Mouse (Mus musculus) monocyte, adult 2 months (primary cell): ENCODE data around the gene Tmem178b.

Source experiments
- DNase-seq, 2 experiments: peaks; one replicate each; pipeline ENCODE4 v3.0.0; 2022; ENCODE audit warnings: low spot score in 2 of 2, low read depth in 1 of 2

Gene Tmem178b

GRCm38 (mm10) chr6:39917729-39918128, 44.7 kb downstream of the Tmem178b start:
- no peak for DNase-seq

GRCm38 (mm10) chr6:39919011-39919709, 46.1 kb downstream of the Tmem178b start:
- no peak for DNase-seq

GRCm38 (mm10) chr6:39926442-39926841, 53.4 kb downstream of the Tmem178b start:
- DNase-seq: no peak

- DNase-seq: no peak
These were observed 63.5 kb downstream of the Tmem178b start for GRCm38 (mm10) chr6:39936590-39936989.

GRCm38 (mm10) chr6:39940920-39941319, 67.8 kb downstream of the Tmem178b start:
- no peak for DNase-seq

GRCm38 (mm10) chr6:39944854-39945253, 71.8 kb downstream of the Tmem178b start:
- no peak for DNase-seq

- no peak for DNase-seq
These were observed 72.8 kb downstream of the Tmem178b start for GRCm38 (mm10) chr6:39945670-39946440.

GRCm38 (mm10) chr6:39946601-39947000, 73.5 kb downstream of the Tmem178b start:
- no peak for DNase-seq

- no peak for DNase-seq
These were observed 80.9 kb downstream of the Tmem178b start for GRCm38 (mm10) chr6:39953951-39954350.

GRCm38 (mm10) chr6:39955211-39955610, 82.1 kb downstream of the Tmem178b start:
- DNase-seq: no peak

GRCm38 (mm10) chr6:39964606-39965005, 91.5 kb downstream of the Tmem178b start:
- no peak for DNase-seq

GRCm38 (mm10) chr6:39970281-39970680, 97.2 kb downstream of the Tmem178b start:
- no peak for DNase-seq

- DNase-seq: no peak
These were observed 105.9 kb downstream of the Tmem178b start for GRCm38 (mm10) chr6:39978942-39979341.

GRCm38 (mm10) chr6:39990772-39991171, 117.7 kb downstream of the Tmem178b start:
- no peak for DNase-seq

- DNase-seq: no peak
These were observed 118.9 kb downstream of the Tmem178b start for GRCm38 (mm10) chr6:39991922-39992321.

- no peak for DNase-seq
These were observed 133.1 kb downstream of the Tmem178b start for GRCm38 (mm10) chr6:40006006-40006765.

- DNase-seq: no peak
These were observed 135.3 kb downstream of the Tmem178b start for GRCm38 (mm10) chr6:40008166-40008907.

- DNase-seq: no peak
These were observed 136.6 kb downstream of the Tmem178b start for GRCm38 (mm10) chr6:40009718-40010117.

GRCm38 (mm10) chr6:40011066-40011465, 138.0 kb downstream of the Tmem178b start:
- no peak for DNase-seq

- DNase-seq: no peak
These were observed 138.5 kb downstream of the Tmem178b start for GRCm38 (mm10) chr6:40011609-40012008.

- no peak for DNase-seq
These were observed 140.3 kb downstream of the Tmem178b start for GRCm38 (mm10) chr6:40013407-40013806.
